Mouse (Mus musculus) left cerebral cortex, postnatal 10 days (tissue): ENCODE results near the gene Ankrd44. TPM values are rescaled to one million over a fixed set of nuclear protein-coding genes. Genes with fewer than 3 reads are reported as not detected.

Source experiments
- DNase-seq, 2 experiments: peaks; one replicate each; pipeline ENCODE4 v3.0.0; 2021 to 2022; ENCODE audit warnings: low spot score in 2 of 2, mixed read lengths in 1 of 2; ENCODE audit errors: extremely low spot score in 1 of 2
- intact Hi-C: fragments of 180-260 bp; cut with DNase I; formaldehyde crosslinking; loops from one replicate; pipeline ENCODE4 v1.15.1; 2025
- total RNA-seq, 2 experiments: library from RNA; stranded (reverse); gene quantifications; 2 replicates each; pipeline ENCODE4 v1.2.3; 2021

The Ankrd44 gene
- total RNA-seq, 2 experiments from 2014 or later, result 35.2 to 37.8 TPM

DNA sequence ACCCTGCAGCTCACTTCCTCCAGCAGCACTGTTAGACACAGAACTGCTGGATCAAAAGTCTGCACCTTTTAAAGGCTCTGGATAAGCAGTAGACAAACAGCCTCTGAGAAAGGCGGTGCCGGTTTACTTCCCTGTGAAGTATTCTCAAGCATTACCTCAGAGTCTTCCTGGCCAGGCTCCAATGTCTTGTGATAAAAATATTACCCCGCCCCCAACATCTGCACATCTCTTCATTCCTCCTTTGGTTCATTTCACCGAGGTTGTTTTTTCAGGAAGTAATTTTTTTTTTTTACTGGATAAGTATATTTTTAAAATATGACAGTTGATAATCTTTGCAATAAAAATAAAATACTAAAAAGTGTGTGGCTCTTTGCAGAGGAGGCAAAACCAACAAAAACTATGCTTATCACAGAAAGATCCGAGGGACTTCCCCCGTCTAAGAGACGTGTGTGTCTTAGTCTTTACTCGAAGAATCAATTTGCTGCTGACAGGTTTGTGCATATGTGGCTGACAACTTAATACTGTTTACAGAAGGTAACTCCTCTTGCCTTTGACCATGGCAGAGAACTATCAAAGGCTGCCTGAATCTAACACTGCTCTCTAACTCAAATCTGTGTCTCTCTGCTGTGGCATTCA, 178.3 kb downstream of the Ankrd44 start:
- intact Hi-C loops, result no loop called here
- peak in 1 of 2 experiments; percentile 38 for DNase-seq

- no peak for DNase-seq
- intact Hi-C loops, result no loop called here
Measured at GRCm38 (mm10) chr1:54745666-54746065, 180.5 kb downstream of the Ankrd44 start.

GRCm38 (mm10) chr1:54744171-54744570, 182.0 kb downstream of the Ankrd44 start:
- intact Hi-C loops, result no loop called here
- DNase-seq, result no peak

GRCm38 (mm10) chr1:54743072-54743471, 183.1 kb downstream of the Ankrd44 start:
- intact Hi-C loops, result no loop called here
- no peak for DNase-seq

GRCm38 (mm10) chr1:54740936-54741335, 185.3 kb downstream of the Ankrd44 start:
- DNase-seq, result no peak
- intact Hi-C loops, result no loop called here

DNA sequence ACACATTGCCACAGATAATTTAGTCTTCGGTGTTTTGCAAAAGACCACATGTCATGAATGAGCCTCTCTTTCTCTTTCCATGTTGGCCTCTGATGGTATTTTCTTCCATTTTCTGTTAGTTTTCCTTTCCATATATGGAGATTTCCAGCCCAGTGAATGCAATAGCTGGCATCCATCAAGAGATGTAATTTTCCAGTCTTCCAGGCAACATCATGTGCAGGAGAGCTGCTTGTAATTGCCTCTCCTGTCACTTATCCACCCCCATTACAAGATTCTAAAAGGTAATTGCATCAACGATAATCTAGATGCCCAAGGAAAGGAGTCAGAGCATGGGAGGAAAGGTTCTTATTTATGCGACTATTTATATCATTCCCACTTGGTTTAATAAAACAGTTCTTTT, 188.7 kb downstream of the Ankrd44 start:
- intact Hi-C loops, result no loop called here
- no peak for DNase-seq

GRCm38 (mm10) chr1:54734917-54735664, 191.1 kb downstream of the Ankrd44 start:
- DNase-seq, result peak in 1 of 2 experiments; percentile 19
- intact Hi-C loops, result no loop called here

- no peak for DNase-seq
- intact Hi-C loops, result no loop called here
Measured at GRCm38 (mm10) chr1:54729316-54729715, 196.9 kb downstream of the Ankrd44 start.

DNA sequence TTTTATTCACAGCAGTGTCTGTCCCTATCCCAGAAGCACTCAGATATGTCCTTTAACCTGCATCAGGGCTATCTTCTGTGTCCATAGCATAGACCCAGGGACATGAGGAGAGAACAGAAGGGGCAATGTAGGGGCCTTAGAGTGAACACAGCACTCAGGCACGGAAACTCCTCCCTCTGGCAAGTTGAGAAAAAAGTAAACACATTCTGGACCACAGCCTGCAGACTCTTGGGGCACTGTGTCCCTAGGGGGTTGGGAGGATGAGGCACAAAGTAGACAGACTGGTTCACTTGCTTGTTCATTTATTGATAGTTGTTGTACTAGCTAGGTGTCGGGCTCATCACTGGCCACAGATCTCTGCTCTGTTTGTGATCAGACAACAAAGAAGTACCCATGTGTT, 199.6 kb downstream of the Ankrd44 start:
- DNase-seq, result no peak
- intact Hi-C loops, result no loop called here

- DNase-seq, result no peak
- intact Hi-C loops, result no loop called here
Measured at GRCm38 (mm10) chr1:54716921-54717320, 209.3 kb downstream of the Ankrd44 start.

- no peak for DNase-seq
- intact Hi-C loops, result no loop called here
Measured at GRCm38 (mm10) chr1:54715061-54715760, 211.0 kb downstream of the Ankrd44 start.

DNA sequence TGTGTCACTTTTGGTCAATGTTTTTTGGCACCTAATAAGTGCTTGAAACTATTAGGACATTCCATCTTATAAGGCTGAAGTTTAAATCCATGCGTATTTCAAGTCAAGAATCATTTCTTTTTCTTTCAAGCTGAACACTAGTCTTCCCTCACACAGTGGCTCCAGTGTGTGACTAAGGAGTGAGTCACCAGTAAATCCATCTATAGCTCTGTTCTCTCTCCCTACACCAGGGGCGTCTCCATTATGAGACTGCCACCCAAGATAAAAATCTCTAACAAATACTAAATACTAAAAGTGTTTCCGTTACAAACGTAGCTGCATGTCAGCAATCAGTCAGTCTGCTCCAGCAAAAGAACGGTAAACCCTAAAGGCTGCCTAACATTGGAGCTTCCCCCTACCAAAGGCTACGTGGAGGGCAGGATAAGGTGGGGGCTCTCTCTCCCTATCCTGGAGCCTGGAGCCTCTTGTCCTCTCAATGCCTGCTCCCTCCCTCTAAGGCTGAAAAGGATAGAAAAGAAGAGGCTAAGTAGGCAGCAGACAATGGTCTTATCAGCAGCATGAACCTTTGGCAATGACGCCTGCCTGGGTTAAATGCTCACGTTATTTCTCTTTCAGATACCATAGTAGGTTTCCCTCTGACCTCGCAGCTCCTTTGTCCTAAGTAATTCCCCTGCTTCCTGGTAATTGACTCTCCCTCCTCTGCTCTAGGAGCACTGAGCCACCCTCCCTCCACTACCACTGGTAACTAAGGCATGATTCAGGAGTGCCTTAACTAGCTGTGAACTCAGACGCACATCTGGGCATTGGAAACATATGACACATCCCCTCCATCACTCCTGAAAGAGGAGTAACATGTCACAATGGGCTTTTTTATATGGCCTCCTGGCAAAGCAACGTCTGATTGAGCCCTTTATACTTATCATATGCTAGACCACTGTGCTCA, 212.7 kb downstream of the Ankrd44 start:
- no peak for DNase-seq
- intact Hi-C loops, result no loop called here

DNA sequence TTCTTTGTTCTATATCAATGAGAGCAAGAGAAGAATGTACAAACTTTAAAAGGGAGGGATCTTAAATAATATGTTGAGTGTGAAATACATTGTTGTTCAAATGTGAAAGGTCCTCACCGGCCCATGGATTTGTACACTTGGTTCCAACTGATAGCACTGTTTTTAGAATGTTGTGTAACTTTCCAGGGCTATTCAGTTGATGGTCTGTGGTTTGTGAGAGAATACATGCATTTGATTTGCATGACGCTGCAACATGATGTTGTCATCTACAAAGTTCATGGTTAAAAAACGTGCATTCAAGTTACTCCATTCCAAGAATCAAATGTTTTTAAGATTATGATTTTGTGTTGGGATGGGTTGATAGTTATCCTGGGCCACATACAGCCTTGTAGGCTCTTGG, 214.6 kb downstream of the Ankrd44 start:
- no peak for DNase-seq
- intact Hi-C loops, result no loop called here

DNA sequence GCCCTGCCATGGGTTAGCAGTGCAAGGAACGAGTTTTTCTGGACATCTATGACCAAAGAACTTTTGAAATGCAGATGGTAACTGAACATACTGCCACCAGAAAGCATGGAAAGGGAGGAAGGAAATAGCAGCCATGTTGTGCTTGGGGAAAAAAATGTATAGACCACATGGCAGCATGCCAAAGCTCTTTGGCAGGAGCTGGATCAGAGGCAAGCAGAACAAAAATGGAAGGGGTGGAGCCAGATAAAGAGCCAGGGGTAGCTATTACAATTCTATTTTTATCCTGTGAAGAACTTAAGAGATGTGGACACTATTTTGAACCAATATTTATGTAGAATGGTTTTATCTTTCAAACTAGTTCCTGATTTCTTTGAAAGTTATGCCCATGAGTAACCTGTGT, 215.6 kb downstream of the Ankrd44 start:
- intact Hi-C loops, result no loop called here
- peak in 1 of 2 experiments; percentile 34 for DNase-seq

DNA sequence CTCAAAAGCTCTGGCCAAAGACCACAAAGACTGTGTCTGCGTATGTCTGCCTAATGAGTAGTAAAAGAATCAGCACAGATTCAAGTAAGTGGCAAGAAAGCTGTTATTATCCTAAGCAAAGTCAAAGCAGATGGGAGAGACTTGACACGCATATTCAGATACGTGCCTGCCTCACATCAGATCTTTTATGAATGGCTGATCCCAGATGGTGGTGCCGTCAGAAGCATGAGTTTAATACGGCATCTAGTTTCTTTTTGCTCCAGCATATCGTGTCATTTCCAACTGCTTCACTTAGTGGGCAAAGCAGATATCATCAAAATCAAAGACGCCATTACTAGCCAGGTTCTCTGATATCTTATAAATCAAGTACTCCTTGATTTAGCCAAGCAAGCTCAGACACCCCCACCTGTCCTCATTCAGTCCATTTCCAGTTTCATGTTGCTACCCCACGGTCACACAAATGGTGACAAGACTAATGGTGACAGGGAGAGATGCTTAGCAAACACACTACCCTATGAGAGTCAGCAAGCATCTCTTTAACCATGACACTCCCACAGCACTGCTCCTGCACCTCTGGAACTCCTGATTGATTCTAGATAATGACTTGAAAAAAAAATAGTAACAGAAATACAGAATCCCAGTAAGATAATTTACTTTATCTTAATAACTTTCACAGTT, 218.2 kb downstream of the Ankrd44 start:
- intact Hi-C loops, result no loop called here
- DNase-seq, result peak in 1 of 2 experiments; percentile 27

DNA sequence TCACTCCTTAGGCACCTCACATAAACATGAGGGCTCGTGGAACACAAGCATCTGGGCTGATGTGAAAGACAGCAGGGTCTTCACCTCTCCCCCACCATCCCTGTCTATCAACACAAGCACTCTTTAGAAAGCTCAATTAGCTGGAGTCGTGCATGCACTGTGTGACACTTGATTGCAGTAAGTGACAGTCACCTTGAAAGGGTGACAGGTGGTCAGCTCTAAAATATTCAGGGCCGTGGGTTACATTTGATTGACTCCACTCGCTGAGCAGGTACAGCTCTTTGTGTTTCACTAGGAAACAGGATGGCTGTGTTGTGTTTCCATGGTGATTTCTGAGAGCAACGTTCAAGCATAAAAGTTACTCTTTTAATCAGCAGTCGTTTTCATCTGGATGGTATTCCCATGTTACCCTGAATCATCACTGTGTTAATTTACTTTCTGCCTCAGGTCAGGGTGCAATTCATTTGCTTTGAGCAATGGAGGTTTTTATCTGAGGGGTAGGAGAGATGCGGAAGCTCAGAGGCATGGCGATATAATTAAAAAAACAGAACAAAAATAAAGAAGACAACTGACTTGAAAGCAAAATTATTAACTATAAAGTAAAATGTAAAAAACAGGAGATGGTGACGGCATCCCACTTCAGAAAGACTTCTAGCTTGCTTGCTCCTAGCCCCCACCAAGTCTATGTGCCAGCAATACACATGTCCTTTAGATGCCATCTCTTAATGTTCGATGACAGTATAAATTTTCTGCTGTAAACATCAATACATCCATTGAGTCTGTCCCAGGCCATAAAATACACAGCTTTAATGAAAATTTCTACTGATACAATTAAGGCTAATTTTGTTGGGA, 218.9 kb downstream of the Ankrd44 start:
- intact Hi-C loops, result no loop called here
- DNase-seq, result no peak

DNA sequence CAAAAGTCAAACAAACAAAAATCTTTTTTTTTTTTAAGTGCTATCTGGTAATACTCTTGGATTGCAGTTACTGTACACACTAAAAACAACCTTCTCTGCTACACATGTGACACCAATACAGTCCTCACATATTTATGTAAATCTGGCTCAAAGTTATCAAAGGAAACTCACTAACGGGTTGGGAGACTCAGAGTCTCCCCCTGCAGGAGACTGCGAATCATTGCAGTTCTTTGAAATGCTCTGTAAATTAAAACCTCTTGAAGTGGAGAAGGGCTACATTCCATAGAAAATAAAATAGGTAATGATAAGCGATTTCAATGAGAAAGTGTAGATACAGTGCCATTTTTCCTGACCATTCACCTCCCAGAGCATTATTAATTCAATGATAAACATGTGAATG, 219.6 kb downstream of the Ankrd44 start:
- DNase-seq, result no peak
- intact Hi-C loops, result no loop called here

DNA sequence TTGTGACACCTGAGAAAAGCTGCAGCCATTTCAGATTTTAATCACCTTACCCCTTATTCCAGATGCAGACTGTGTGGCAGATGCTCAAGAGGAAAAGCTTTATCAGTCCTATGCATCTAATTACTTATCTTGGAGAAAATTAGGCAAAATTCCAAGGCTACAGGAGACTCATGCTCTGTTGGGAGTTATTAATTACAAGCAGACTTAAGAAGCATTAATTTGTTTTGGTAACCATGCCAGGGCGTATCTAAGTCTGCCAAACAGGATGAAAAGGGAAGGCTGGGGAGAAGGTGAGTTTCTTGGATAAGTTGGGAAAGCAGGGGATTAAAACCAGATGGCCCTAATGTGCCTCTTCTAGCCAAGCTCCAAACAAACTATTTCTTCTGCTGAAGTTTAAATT, 222.7 kb downstream of the Ankrd44 start:
- intact Hi-C loops, result no loop called here
- DNase-seq, result no peak
